Mouse (Mus musculus): ENCODE results near the gene Hscb.
"Not testable (repeated sequence)": the region's sequence is repeated elsewhere in the genome, so short reads cannot be mapped to it uniquely, and the experiment has no call there.

Gene Hscb

GRCm38 (mm10) chr5:110839678-110840365, at the start of gene Hscb, which contains the start of gene Chek2:
Hscb (minus strand) TSS chr5:110839777.
Chek2 (plus strand) TSS chr5:110839979.
- peak; percentile 97 for DNase-seq (ENCODE audit: low read depth, low spot score)

DNA sequence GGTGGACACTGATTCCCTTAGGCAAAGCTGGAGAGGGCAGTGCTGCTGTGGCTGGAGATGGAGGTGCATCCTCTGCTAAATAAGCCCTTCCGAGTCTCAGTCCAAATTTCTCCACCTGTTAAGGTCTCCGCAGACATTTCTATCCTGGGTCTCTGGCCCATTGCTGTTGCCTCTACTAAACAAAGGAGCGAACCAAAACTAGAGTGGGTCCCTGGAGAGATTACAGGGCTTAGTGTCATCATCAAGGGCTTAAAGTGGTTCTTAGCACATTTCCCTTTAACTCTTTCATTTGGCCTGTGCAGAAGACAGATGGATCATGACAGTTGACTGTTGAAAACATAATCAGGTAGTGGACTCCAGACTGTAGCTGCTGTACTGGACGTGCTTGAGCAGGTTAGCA, 49.0 kb upstream of the Hscb start:
- no peak for DNase-seq (ENCODE audit: low read depth, low spot score)

GRCm38 (mm10) chr5:110879584-110880374, 40.2 kb upstream of the Hscb start, which contains the start of gene Ttc28:
Ttc28 (plus strand) TSS chr5:110879803.
- DNase-seq (ENCODE audit: low read depth, low spot score): peak; percentile 46

GRCm38 (mm10) chr5:110879042-110879441, 39.5 kb upstream of the Hscb start:
- no peak for DNase-seq (ENCODE audit: low read depth, low spot score)

- not testable (repeated sequence) for DNase-seq (ENCODE audit: low read depth, low spot score)
These were observed 38.9 kb upstream of the Hscb start for GRCm38 (mm10) chr5:110878526-110878925.

GRCm38 (mm10) chr5:110877666-110878505, 38.3 kb upstream of the Hscb start:
- DNase-seq (ENCODE audit: low read depth, low spot score): no peak

DNA sequence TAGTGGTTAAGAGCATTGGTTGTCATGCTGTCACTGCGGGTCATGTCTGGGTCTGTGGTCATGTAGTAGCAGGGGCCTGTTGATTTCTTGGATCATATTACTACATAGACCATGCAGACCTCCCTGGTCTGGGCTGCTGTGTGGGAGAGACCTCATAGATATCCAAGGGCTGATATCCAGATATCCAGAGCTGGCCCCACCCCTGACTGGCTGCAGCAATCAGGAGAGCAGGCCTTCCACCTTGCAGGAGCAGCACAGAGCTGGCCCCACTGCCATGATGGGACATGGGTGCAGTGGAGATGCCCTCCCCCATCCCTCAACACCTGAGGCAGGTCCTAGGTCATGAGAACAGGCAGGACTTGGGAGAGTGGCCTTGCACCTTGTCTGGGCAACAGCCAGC, 35.7 kb upstream of the Hscb start:
- DNase-seq (ENCODE audit: low read depth, low spot score): no peak

DNA sequence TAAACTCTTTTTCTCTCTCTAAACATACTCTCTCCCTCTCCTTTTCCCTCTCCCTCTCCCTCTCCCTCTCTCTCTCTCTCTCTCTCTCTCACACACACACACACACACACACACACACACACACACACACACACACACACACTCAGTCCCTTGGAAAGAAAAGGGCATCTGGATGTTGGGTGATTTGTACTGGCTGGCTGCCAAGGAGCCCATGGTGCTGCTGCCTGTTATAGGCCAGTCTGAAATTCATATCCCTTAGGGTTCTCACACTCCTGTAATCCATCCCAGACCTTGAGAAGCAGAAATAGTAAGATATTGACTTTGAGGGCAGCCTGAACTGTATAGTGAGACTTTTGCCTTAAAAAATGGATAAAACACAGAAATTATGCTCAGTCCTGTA, 35.1 kb upstream of the Hscb start:
- DNase-seq (ENCODE audit: low read depth, low spot score): no peak

DNA sequence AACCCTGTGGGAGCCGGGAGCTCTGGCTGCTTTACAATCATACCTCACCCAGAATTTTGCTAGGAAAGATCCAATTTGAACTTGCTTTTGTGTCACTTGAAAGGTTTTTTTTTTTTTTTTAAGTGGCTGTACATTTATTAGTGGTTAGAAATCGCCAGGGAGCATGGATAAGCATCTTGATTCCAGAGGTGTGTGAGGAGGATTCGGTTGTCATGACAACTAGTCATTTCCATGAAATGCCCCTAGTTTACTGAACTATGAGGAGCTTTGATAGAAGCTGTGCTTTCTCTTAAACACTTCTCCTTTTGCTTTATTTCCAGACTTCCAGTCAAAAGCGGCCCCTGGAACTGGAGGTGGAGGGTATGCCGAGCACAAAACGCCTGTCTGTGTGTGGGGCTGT, 33.6 kb upstream of the Hscb start:
- DNase-seq (ENCODE audit: low read depth, low spot score): no peak

- DNase-seq (ENCODE audit: low read depth, low spot score): no peak
These were observed 29.7 kb upstream of the Hscb start for GRCm38 (mm10) chr5:110869242-110869669.

DNA sequence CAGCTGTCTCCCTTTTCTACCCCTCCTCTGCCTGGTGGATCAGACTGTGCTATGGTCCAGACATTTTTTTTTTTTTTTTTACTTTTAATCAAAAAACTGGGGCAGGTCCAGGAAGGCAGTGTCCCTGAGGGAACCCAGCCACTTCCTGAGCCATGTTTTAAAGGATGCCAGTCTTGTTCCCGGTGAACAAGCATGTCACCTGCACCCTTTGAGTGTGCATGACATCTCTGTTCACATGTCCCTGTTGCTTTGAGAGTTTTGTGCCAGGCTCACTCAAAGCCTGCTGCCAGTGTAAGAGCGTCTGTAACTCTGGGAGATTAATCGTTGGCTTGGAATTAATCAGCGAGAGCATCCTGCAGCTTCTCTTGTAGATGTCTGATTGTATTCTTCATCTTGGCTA, 28.9 kb upstream of the Hscb start:
- no peak for DNase-seq (ENCODE audit: low read depth, low spot score)

DNA sequence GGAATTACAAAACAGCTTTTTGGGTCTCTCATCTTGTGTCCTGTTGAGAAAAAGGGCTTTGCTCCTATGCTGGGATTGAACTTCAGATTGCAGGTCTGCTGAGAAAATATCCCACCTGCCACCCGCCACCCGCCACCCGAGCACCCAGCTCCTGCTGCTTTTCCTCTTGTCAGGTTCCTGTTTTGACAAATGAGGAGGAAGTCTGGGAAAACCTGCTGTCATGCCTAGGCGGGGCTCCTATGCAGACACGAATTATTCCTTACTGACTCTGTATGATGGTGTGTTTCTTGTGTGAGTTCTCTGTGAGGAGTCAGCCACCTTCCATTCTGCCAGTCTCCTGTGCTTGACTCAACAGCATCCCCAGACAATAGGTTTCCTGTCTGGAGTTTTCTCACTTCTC, 20.9 kb upstream of the Hscb start:
- DNase-seq (ENCODE audit: low read depth, low spot score): no peak

GRCm38 (mm10) chr5:110859013-110859650, 19.6 kb upstream of the Hscb start:
- no peak for DNase-seq (ENCODE audit: low read depth, low spot score)

DNA sequence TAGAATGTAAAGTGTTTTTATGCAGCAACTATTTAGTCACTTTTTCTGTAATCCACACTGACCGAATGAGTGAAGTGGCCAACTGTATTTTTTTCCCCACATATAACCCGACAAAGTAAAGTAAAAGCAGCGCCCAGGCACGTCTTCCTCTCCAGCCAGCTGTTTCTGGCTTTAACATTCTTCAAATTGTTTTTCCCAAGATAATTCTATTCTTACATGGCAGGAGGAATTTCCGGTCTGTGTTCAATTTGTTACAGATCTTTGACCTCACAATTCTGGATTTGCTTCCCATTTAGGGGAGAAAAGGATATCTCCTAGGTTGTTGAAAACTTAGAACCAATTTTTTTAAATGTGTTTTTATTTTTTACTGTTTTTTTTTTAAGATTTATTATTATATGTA, 17.5 kb upstream of the Hscb start:
- no peak for DNase-seq (ENCODE audit: low read depth, low spot score)

- DNase-seq (ENCODE audit: low read depth, low spot score): no peak
These were observed 13.4 kb upstream of the Hscb start for GRCm38 (mm10) chr5:110852990-110853389.

- no peak for DNase-seq (ENCODE audit: low read depth, low spot score)
These were observed 1.7 kb upstream of the Hscb start for GRCm38 (mm10) chr5:110841046-110841862.

DNA sequence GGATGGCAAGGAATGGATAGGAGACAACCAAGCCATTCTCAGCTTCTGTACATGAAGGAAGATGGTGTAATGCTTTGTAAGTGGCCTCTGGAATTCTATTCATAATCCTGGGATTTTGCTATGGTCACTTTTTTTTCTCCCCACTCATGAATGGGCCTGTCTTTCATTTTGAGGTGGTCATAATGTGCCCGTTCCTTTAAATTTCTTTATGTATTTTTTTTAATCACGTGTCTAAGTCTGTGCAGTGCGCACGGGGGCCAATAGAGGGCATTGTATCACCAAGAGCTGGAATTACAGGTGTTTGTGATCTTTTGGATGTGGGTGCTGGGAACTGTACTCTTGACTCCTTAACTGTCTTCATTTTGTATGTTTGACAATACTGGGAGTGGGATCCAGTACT, 888 bp upstream of the Hscb start:
- DNase-seq (ENCODE audit: low read depth, low spot score): peak; percentile 46

- DNase-seq (ENCODE audit: low read depth, low spot score): no peak
These were observed 419 bp downstream of the Hscb start for GRCm38 (mm10) chr5:110839038-110839677.

GRCm38 (mm10) chr5:110838016-110838415, 1.6 kb downstream of the Hscb start:
- not testable (repeated sequence) for DNase-seq (ENCODE audit: low read depth, low spot score)

- no peak for DNase-seq (ENCODE audit: low read depth, low spot score)
These were observed 3.6 kb downstream of the Hscb start for GRCm38 (mm10) chr5:110835959-110836358.
